Mouse (Mus musculus): ENCODE data around the gene Rnf5.

DNA sequence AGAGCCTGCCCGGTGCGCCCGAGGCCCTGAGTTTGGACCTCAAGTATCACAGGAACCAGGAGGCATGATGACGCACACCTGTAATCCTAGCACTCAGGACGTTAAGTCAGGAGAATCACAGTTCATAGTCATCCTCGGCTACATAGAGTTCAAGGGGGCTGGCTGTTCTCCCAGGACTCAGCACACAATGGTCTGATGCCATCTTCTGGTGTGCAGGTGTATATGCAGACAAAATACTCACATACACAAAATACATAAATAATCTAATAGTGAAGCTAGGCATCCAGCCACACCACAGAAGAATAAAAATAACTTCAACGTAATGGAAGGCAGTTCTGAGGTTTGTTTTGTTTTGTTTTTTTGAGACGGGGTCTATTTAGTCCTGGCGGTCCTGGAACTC lies 19.7 kb upstream of the Rnf5 start:
- TF ChIP-seq POLR2A (IDR thresholded peaks at IDR 0.05; ENCODE audit: control insufficient read depth, extremely low read depth, insufficient read depth, low read length, poor library complexity) (no peak), CTCF (IDR thresholded peaks at IDR 0.05; ENCODE audit: borderline replicate concordance, control insufficient read depth, extremely low read depth, insufficient read depth, low read length, poor library complexity) (no peak)
